Mouse (Mus musculus) ES-Bruce4 (cell line): ENCODE measurements around the gene Rps18.

Source experiments
- CTCF ChIP-seq: IDR thresholded peaks from one replicate; pipeline ENCODE4 v1.8.1; 2011; ENCODE audit warnings: low read depth, low read length
- POLR2A ChIP-seq: IDR thresholded peaks from one replicate; pipeline ENCODE4 v1.8.1; 2011; ENCODE audit warnings: low read length; ENCODE audit not compliant: insufficient read depth

DNA sequence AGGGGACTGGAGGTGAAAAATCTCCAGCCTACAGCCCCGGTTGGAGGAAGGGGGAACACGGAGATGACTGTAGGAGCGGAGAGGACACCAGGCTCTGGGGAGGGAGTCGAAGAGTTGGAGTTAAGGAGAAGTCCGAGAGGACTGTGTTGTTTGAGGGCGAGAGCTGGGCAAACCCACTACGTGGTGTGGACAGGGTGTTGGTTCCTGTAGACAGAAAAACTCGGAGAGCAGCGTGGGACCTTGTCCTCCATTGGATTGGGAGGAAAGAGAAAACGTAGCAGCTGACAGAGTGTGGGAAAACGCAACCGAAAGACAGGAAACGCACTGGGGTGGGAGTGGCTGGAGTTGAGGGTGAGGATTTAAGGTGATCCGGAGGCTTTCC, 45.9 kb downstream of the Rps18 start:
- TF ChIP-seq CTCF (no peak), POLR2A (no peak)
